Mouse (Mus musculus) macrophage (primary cell): Measurements from ENCODE around the gene Olfr1080. TPM values are rescaled to one million over a fixed set of nuclear protein-coding genes. Genes with fewer than 3 reads are reported as not detected.
"Not testable (repeated sequence)": the region's sequence is repeated elsewhere in the genome, so short reads cannot be mapped to it uniquely, and the experiment has no call there.

Source experiments
- H3K27ac ChIP-seq: fragments of 350-480 bp; formaldehyde crosslinking; 2 replicates; pipeline ENCODE4 v1.9.0; 2021
- H3K36me3 ChIP-seq: fragments of 350-480 bp; formaldehyde crosslinking; 2 replicates; pipeline ENCODE4 v1.9.0; 2021; ENCODE audit errors: inconsistent target
- H3K4me3 ChIP-seq: fragments of 350-480 bp; formaldehyde crosslinking; 2 replicates; pipeline ENCODE4 v1.9.0; 2021; ENCODE audit errors: inconsistent target
- H3K79me2 ChIP-seq: fragments of 350-480 bp; formaldehyde crosslinking; 2 replicates; pipeline ENCODE4 v1.9.0; 2021; ENCODE audit errors: inconsistent target
- WGBS: methylation state at CpG from one replicate; pipeline ENCODE4 v1.1.7; 2026; ENCODE audit warnings: inconsistent platforms; ENCODE audit not compliant: missing documents; 5-methylcytosine and 5-hydroxymethylcytosine counted together
- polyA plus RNA-seq: library from polyadenylated mRNA; stranded (reverse); fragments of 250-400 nt; gene quantifications from 3 replicates; pipeline ENCODE4 v1.2.4, GENCODE M21; 2018; ENCODE audit warnings: inconsistent platforms
- total RNA-seq, 78 experiments: library from RNA; depleted of rRNA; stranded (reverse); fragments of 250-400 nt; gene quantifications; 1 replicate in 9 of 78; 2 replicates in 24 of 78; 3 replicates in 43 of 78; 4 replicates in 2 of 78; pipeline ENCODE4 v1.2.4; 2018; ENCODE audit warnings: inconsistent platforms in 56 of 78

Gene Olfr1080
- not detected for total RNA-seq (2018; cell fraction: chromatin; rRNA removed)
- total RNA-seq (2018; cell fraction: cytosol; rRNA removed) = not detected
- not detected for total RNA-seq (2018; cell fraction: nucleus; rRNA removed)
- not detected in 3 replicates for polyA plus RNA-seq

GRCm38 (mm10) chr2:86558135-86558534 lies at the start of gene Olfr1080:
Gene Olfr1080 (minus strand): TSS chr2:86558235.
- not testable (repeated sequence) for H3K4me3 ChIP-seq, H3K36me3 ChIP-seq, H3K79me2 ChIP-seq, H3K27ac ChIP-seq

DNA sequence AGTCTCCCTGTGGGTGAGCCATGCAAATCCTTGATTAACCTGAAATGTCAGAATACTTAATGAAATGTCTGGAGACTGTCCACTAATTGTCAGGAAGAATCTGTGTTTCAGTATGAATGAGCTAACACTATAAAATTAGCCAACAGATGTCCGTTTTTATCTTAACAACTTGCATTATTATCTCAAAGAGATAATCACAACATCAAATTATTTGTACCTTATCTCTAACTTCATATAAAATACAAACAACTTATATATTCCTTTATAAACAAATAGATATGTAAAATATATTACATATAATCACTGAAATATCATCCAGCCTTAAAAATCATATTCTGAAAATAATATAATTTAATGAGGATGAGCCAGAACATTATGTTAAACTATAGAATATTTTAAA lies 40.8 kb upstream of the Olfr1080 start, which contains the start of gene Olfr1082:
Gene Olfr1082, minus strand, starts transcription at position 101 of the 400 bp plus-strand sequence.
- H3K27ac ChIP-seq, H3K36me3 ChIP-seq, H3K4me3 ChIP-seq, H3K79me2 ChIP-seq: not testable (repeated sequence)
- WGBS = no CpG with 5 or more reads among the region's 1 CpGs

DNA sequence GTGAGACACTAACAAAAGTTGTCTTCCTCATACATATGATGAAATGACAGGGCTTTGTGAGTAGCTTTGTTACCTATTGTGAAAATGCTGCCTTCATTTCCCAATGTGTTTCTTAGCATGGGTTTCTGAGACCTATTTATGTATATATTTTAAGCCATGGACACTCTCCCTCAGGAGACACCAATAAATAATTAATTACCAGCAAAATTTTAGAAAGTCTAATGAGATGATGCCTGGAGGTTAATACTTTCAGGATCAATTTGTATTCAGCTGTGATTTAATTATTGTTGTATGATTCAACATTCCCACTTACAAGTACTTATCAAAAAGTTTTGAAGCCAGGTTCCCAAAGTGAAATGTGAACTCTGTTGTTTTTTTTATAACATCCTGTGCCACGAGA lies 15.7 kb downstream of the Olfr1080 start, which contains the start of gene Olfr1079:
Gene Olfr1079, minus strand, starts transcription at position 101 of the 400 bp plus-strand sequence.
- H3K36me3 ChIP-seq = no peaks in the 10 kb centered on the region
- H3K79me2 ChIP-seq = no peaks in the 10 kb centered on the region
- H3K4me3 ChIP-seq = no peak within 1 kb of the TSS
- 43% methylated on average over 1 of the region's 1 CpGs for WGBS
- H3K27ac ChIP-seq = no peak within 1 kb of the TSS

DNA sequence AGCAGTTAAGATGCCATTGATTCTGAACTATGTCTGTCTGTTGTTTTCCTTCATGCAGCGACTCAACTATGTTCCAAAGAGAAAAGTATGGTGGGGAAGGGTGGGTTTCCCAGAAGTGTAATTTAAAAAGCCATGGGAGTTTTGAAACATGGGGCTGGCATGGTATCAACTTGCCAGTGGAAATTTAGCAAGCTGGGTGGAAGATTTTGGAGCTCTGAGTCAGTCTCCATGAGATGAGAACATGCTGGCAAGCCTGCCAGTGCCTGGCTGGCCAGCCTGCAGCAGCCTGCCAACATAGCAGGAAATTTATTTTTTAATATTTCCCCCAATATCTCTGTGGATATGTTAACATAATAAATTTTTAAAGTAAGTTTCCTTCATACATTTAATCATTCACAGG lies 27.0 kb downstream of the Olfr1080 start:
- Histone ChIP-seq H3K79me2 (no peaks in the 10 kb centered on the region), H3K27ac (no peak overlapping the region)
- 44% methylated on average over 1 of the region's 1 CpGs for whole genome bisulfite sequencing

DNA sequence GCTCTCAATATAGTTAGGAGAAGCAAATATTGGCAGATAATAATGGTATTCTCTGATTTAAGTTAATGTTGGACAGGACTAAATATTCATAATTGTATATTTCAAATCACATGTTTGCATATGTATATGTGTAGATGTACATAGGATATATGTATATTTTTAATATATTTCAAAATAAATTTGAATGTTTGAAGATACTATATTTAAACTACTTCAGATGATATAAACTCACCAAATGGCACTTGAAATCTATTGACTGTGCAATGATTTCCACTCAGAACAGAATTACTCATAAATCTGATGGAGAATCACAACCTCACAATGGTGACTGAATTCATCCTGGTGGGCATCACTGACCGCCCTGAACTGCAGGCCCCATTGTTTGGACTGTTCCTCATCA lies 49.9 kb downstream of the Olfr1080 start, which contains the start of gene Olfr1076:
Gene Olfr1076, plus strand, starts transcription at position 301 of the 400 bp plus-strand sequence.
- Histone ChIP-seq H3K4me3 (no peak within 1 kb of the TSS), H3K36me3 (no peaks in the 10 kb centered on the region), H3K27ac (no peak within 1 kb of the TSS), H3K79me2 (no peaks in the 10 kb centered on the region; the same call in 1 of the 2 replicates)
- WGBS = 67% methylated on average over 1 of the region's 1 CpGs

More for the DNA sequence above, 27.0 kb downstream of the Olfr1080 start:
- no peaks in the 10 kb centered on the region for H3K36me3 ChIP-seq
- no peak overlapping the region for H3K4me3 ChIP-seq

Other genes with a start within 250 kb of the Olfr1080 start
- gene Olfr1053, start 243.0 kb downstream of the Olfr1080 start, polyA plus RNA-seq = not detected in 3 replicates
- not detected in 3 replicates for gene Olfr1054, start 222.8 kb downstream of the Olfr1080 start, polyA plus RNA-seq
- gene Olfr1055, start 208.0 kb downstream of the Olfr1080 start, polyA plus RNA-seq = not detected in 3 replicates
- not detected in 3 replicates for gene Olfr1056, start 195.8 kb downstream of the Olfr1080 start, polyA plus RNA-seq
- gene Olfr1057, start 179.8 kb downstream of the Olfr1080 start, polyA plus RNA-seq = not detected in 3 replicates
- not detected in 3 replicates for gene Olfr1058, start 169.7 kb downstream of the Olfr1080 start, polyA plus RNA-seq
- not detected in 3 replicates for gene Olfr1061, start 144.2 kb downstream of the Olfr1080 start, polyA plus RNA-seq
- not detected in 3 replicates for gene Olfr1062, start 131.5 kb downstream of the Olfr1080 start, polyA plus RNA-seq
- gene Olfr1065, start 107.6 kb downstream of the Olfr1080 start, polyA plus RNA-seq = not detected in 3 replicates
- gene Olfr1066, start 102.0 kb downstream of the Olfr1080 start, polyA plus RNA-seq = not detected in 3 replicates
- not detected in 3 replicates for gene Olfr228, start 70.8 kb downstream of the Olfr1080 start, polyA plus RNA-seq
- not detected in 3 replicates for gene Olfr1076, start 49.8 kb downstream of the Olfr1080 start, polyA plus RNA-seq
- gene Olfr1079, start 15.8 kb downstream of the Olfr1080 start, polyA plus RNA-seq = not detected in 3 replicates
- gene Olfr1082, start 40.7 kb upstream of the Olfr1080 start, polyA plus RNA-seq = not detected in 3 replicates
- gene Olfr1084, start 81.5 kb upstream of the Olfr1080 start, polyA plus RNA-seq = not detected in 3 replicates
- not detected in 3 replicates for gene Olfr1085, start 103.8 kb upstream of the Olfr1080 start, polyA plus RNA-seq
- not detected in 3 replicates for gene Olfr1086, start 121.9 kb upstream of the Olfr1080 start, polyA plus RNA-seq
- not detected in 3 replicates for gene Olfr1087, start 140.2 kb upstream of the Olfr1080 start, polyA plus RNA-seq
- gene Olfr1089, start 175.5 kb upstream of the Olfr1080 start, polyA plus RNA-seq = not detected in 3 replicates
- not detected in 3 replicates for gene Olfr1090, start 200.8 kb upstream of the Olfr1080 start, polyA plus RNA-seq
- not detected in 3 replicates for gene Olfr1093, start 224.2 kb upstream of the Olfr1080 start, polyA plus RNA-seq